Mouse (Mus musculus): ENCODE measurements around the gene Arid1a. TPM values are rescaled to one million over a fixed set of nuclear protein-coding genes. Genes with fewer than 3 reads are reported as not detected.
A peak's percentile ranks its signal among the peaks of the same experiment; 100 is the strongest.
"Not testable (repeated sequence)": the region's sequence is repeated elsewhere in the genome, so short reads cannot be mapped to it uniquely, and the experiment has no call there.

Gene Arid1a
- polyA plus RNA-seq, 1 experiment from 2014 or later, result 24.2 TPM

DNA sequence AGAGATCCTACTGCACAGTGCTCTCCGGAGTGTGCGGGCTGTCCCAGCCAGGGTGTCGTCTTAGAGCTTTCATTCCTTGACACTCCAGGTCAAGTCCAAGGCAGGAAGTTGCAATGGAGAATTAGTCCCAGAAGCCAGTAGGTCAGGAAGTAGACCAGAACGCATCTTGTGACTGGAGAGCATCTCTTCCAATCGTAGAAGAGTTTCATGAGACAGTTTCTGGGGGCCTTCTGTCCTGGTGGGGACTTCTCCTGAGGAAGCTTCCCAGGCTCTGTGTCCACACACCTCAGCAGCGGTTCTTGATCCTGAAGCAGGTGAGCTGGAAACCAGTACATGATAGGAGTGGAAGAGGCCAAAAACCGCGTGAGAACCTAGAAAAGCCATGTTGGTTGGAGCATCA is 94.1 kb downstream of the Arid1a start:
- peaks cover 34% of the 10 kb centered on the region for H3K4me1 ChIP-seq (ENCODE audit: control insufficient read depth, insufficient read depth, low read depth, low read length)
- no peak for ATAC-seq

GRCm38 (mm10) chr4:133660193-133661155 is 96.1 kb downstream of the Arid1a start:
- Histone ChIP-seq H3K4me1 (ENCODE audit: control insufficient read depth, insufficient read depth, low read depth, low read length) (peaks cover 30% of the 10 kb centered on the region), H3K4me3 (ENCODE audit: low read length) (peak overlapping the region; percentile 6; the same call in 1 of the 2 replicates), H3K9ac (ENCODE audit: low read depth, low read length) (0 out of 2 replicates have a peak overlapping the region, but pooled peaks have one; percentile 0), H3K9me3 (ENCODE audit: control insufficient read depth, low read length) (no peaks in the 10 kb centered on the region), H3K36me3 (ENCODE audit: control insufficient read depth, insufficient read depth, low read length) (no peaks in the 10 kb centered on the region), H3K27me3 (replicated peaks; ENCODE audit: control insufficient read depth, insufficient read depth, low read length) (no peaks in the 10 kb centered on the region), H3K4me2 (ENCODE audit: low read length) (peak overlapping the region; percentile 32), H3K27ac (ENCODE audit: low read depth, low read length) (peak overlapping the region; percentile 71)
- 11% methylated on average over 10 of the region's 10 CpGs for WGBS
- peak; percentile 94 for ATAC-seq

More for the DNA sequence above, 94.1 kb downstream of the Arid1a start:
- Histone ChIP-seq H3K27me3 (replicated peaks; ENCODE audit: control insufficient read depth, insufficient read depth, low read length) (no peaks in the 10 kb centered on the region), H3K9me3 (ENCODE audit: control insufficient read depth, low read length) (no peaks in the 10 kb centered on the region), H3K4me3 (ENCODE audit: low read length) (no peak overlapping the region), H3K4me2 (ENCODE audit: low read length) (no peak overlapping the region), H3K9ac (ENCODE audit: low read depth, low read length) (no peak overlapping the region), H3K27ac (ENCODE audit: low read depth, low read length) (no peak overlapping the region), H3K36me3 (ENCODE audit: control insufficient read depth, insufficient read depth, low read length) (no peaks in the 10 kb centered on the region)
- 91% methylated on average over 8 of the region's 8 CpGs for whole genome bisulfite sequencing

GRCm38 (mm10) chr4:133659497-133660192 is 96.9 kb downstream of the Arid1a start:
- Histone ChIP-seq H3K9ac (ENCODE audit: low read depth, low read length) (0 out of 2 replicates have a peak overlapping the region, but pooled peaks have one; percentile 0), H3K4me2 (ENCODE audit: low read length) (peak overlapping the region; percentile 32), H3K36me3 (ENCODE audit: control insufficient read depth, insufficient read depth, low read length) (no peaks in the 10 kb centered on the region), H3K9me3 (ENCODE audit: control insufficient read depth, low read length) (no peaks in the 10 kb centered on the region), H3K4me1 (ENCODE audit: control insufficient read depth, insufficient read depth, low read depth, low read length) (peaks cover 25% of the 10 kb centered on the region), H3K4me3 (ENCODE audit: low read length) (peak overlapping the region; percentile 6; the same call in 1 of the 2 replicates), H3K27me3 (replicated peaks; ENCODE audit: control insufficient read depth, insufficient read depth, low read length) (no peaks in the 10 kb centered on the region), H3K27ac (ENCODE audit: low read depth, low read length) (peak overlapping the region; percentile 71)
- WGBS, result 18% methylated on average over 15 of the region's 15 CpGs
- ATAC-seq, result no peak

DNA sequence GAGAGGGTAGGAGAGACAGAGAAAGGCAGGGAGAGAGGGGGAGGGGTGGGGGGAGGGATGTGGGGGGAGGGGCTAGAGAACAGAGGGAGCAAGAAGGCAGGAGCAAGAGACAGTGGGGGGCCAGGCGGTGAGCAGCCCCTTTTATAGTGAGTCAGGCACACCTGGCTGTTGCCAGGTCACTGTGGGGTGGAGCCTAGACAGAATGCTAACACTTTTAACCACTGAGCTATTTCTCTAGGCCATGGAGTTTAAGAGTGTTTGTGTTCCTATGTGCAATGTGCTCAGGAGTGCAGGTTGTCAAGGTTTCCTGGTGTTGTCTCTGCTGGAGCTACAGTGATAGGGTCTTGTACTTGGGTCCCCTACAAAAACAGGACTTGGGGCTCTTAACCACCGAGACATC is 97.8 kb downstream of the Arid1a start:
- no peak overlapping the region for H3K4me2 ChIP-seq (ENCODE audit: low read length)
- no peaks in the 10 kb centered on the region for H3K27me3 ChIP-seq (replicated peaks; ENCODE audit: control insufficient read depth, insufficient read depth, low read length)
- no peaks in the 10 kb centered on the region for H3K9me3 ChIP-seq (ENCODE audit: control insufficient read depth, low read length)
- H3K4me3 ChIP-seq (ENCODE audit: low read length), result no peak overlapping the region
- no peak overlapping the region for H3K9ac ChIP-seq (ENCODE audit: low read depth, low read length)
- H3K27ac ChIP-seq (ENCODE audit: low read depth, low read length), result no peak overlapping the region
- H3K4me1 ChIP-seq (ENCODE audit: control insufficient read depth, insufficient read depth, low read depth, low read length), result peaks cover 24% of the 10 kb centered on the region
- ATAC-seq, result no peak
- WGBS, result 56% methylated on average over 2 of the region's 2 CpGs
- no peaks in the 10 kb centered on the region for H3K36me3 ChIP-seq (ENCODE audit: control insufficient read depth, insufficient read depth, low read length)

GRCm38 (mm10) chr4:133657829-133658458 is 98.6 kb downstream of the Arid1a start:
- Histone ChIP-seq H3K27ac (ENCODE audit: low read depth, low read length) (no peak overlapping the region), H3K9ac (ENCODE audit: low read depth, low read length) (no peak overlapping the region), H3K27me3 (replicated peaks; ENCODE audit: control insufficient read depth, insufficient read depth, low read length) (no peaks in the 10 kb centered on the region), H3K4me1 (ENCODE audit: control insufficient read depth, insufficient read depth, low read depth, low read length) (peaks cover 24% of the 10 kb centered on the region), H3K4me3 (ENCODE audit: low read length) (no peak overlapping the region), H3K36me3 (ENCODE audit: control insufficient read depth, insufficient read depth, low read length) (no peaks in the 10 kb centered on the region), H3K9me3 (ENCODE audit: control insufficient read depth, low read length) (no peaks in the 10 kb centered on the region), H3K4me2 (ENCODE audit: low read length) (no peak overlapping the region)
- ATAC-seq, result no peak
- WGBS, result 36% methylated on average over 5 of the region's 5 CpGs

DNA sequence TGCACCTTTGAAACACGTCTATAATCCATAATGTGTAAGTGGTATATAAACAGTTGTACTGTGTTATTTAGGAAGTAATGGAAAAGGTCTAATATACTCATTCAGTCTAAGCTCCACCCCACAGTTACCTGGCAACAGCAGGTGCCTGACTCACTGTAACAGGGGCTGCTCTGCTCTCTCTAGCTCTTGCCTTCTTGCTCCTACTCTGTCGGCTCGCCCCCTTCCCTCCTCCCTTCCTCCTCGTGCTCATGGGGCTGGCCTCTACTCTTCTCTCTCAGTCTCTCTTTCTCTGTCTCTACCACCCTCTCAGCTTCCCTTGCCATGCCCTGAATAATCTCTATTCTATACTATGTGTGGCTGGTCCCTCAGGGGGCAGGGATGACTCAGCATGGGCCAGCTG is 99.6 kb downstream of the Arid1a start:
- Histone ChIP-seq H3K4me1 (ENCODE audit: control insufficient read depth, insufficient read depth, low read depth, low read length) (peaks cover 24% of the 10 kb centered on the region), H3K9ac (ENCODE audit: low read depth, low read length) (no peak overlapping the region), H3K36me3 (ENCODE audit: control insufficient read depth, insufficient read depth, low read length) (no peaks in the 10 kb centered on the region), H3K27me3 (replicated peaks; ENCODE audit: control insufficient read depth, insufficient read depth, low read length) (no peaks in the 10 kb centered on the region), H3K4me2 (ENCODE audit: low read length) (no peak overlapping the region), H3K4me3 (ENCODE audit: low read length) (no peak overlapping the region), H3K9me3 (ENCODE audit: control insufficient read depth, low read length) (no peaks in the 10 kb centered on the region), H3K27ac (ENCODE audit: low read depth, low read length) (no peak overlapping the region)
- no peak for ATAC-seq
- WGBS, result 26% methylated on average over 4 of the region's 4 CpGs

DNA sequence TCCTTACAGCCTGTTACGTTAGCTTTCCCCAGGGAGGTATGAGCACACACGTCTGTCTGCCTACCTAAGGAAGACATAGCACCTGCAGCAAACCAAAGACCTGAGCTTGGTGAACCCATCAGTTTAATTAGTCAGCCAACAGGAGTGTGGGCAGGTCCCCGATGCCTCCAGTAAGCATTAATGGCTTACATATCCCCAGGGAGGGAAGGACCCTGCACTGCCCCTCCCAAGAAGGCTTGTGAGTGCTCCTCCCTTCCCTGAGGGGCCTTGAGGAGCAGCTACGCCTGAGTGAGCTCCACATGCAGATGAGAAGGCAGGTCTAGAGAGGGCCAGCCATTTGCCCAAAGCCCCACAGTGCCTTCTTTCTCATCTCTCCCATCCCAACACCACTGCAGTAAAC is 100.3 kb downstream of the Arid1a start:
- Histone ChIP-seq H3K9ac (ENCODE audit: low read depth, low read length) (no peak overlapping the region), H3K9me3 (ENCODE audit: control insufficient read depth, low read length) (no peaks in the 10 kb centered on the region), H3K4me3 (ENCODE audit: low read length) (no peak overlapping the region), H3K27me3 (replicated peaks; ENCODE audit: control insufficient read depth, insufficient read depth, low read length) (no peaks in the 10 kb centered on the region), H3K27ac (ENCODE audit: low read depth, low read length) (no peak overlapping the region), H3K4me2 (ENCODE audit: low read length) (no peak overlapping the region), H3K4me1 (ENCODE audit: control insufficient read depth, insufficient read depth, low read depth, low read length) (peaks cover 24% of the 10 kb centered on the region), H3K36me3 (ENCODE audit: control insufficient read depth, insufficient read depth, low read length) (no peaks in the 10 kb centered on the region)
- ATAC-seq, result no peak
- WGBS, result 53% methylated on average over 4 of the region's 4 CpGs

GRCm38 (mm10) chr4:133654070-133654469 is 102.5 kb downstream of the Arid1a start:
- H3K4me3 ChIP-seq (ENCODE audit: low read length); H3K27me3 ChIP-seq (replicated peaks; ENCODE audit: control insufficient read depth, insufficient read depth, low read length); H3K27ac ChIP-seq (ENCODE audit: low read depth, low read length); H3K36me3 ChIP-seq (ENCODE audit: control insufficient read depth, insufficient read depth, low read length); ATAC-seq; H3K9ac ChIP-seq (ENCODE audit: low read depth, low read length); H3K9me3 ChIP-seq (ENCODE audit: control insufficient read depth, low read length); H3K4me2 ChIP-seq (ENCODE audit: low read length); H3K4me1 ChIP-seq (ENCODE audit: control insufficient read depth, insufficient read depth, low read depth, low read length): not testable (repeated sequence)
- 93% methylated on average over 5 of the region's 5 CpGs for WGBS

GRCm38 (mm10) chr4:133652746-133653145 is 103.8 kb downstream of the Arid1a start:
- peaks cover 5% of the 10 kb centered on the region; the same call in 1 of the 2 replicates for H3K4me1 ChIP-seq (ENCODE audit: control insufficient read depth, insufficient read depth, low read depth, low read length)
- no peaks in the 10 kb centered on the region for H3K36me3 ChIP-seq (ENCODE audit: control insufficient read depth, insufficient read depth, low read length)
- H3K27ac ChIP-seq (ENCODE audit: low read depth, low read length), result no peak overlapping the region
- no peak overlapping the region for H3K9ac ChIP-seq (ENCODE audit: low read depth, low read length)
- H3K4me2 ChIP-seq (ENCODE audit: low read length), result no peak overlapping the region
- WGBS, result 79% methylated on average over 10 of the region's 10 CpGs
- ATAC-seq, result no peak
- no peak overlapping the region for H3K4me3 ChIP-seq (ENCODE audit: low read length)
- no peaks in the 10 kb centered on the region for H3K9me3 ChIP-seq (ENCODE audit: control insufficient read depth, low read length)
- no peaks in the 10 kb centered on the region for H3K27me3 ChIP-seq (replicated peaks; ENCODE audit: control insufficient read depth, insufficient read depth, low read length)
